Mouse (Mus musculus): Measurements from ENCODE around the gene Mtmr12.

DNA sequence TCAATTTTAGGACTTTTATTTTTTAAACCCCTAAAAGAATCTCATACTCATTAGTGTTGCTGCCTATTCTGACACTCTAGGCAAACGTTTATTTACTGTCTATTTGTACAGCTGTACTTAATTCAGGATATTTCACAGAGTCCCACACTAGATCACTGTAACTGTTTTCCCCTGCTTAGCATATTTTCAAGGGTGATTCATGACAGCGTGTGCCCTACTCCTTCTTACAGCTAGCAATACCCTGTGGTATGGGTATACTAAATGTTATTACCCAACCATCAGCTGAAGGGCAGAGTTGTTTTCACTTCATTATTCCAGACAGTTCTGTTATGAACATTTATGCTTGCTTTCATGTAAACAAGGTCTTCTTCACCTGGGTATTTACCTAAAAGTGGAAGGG, 111.2 kb downstream of the Mtmr12 start:
- TF ChIP-seq POLR2A (IDR thresholded peaks at IDR 0.05; ENCODE audit: borderline replicate concordance, insufficient read depth, low read length) (no peak), CTCF (IDR thresholded peaks at IDR 0.05; ENCODE audit: borderline replicate concordance, insufficient read depth, low read depth, low read length) (no peak)
